Mouse (Mus musculus) megakaryocyte-erythroid progenitor cell, adult 5-6 weeks (primary cell): ENCODE data around the gene Olfr215. TPM values are rescaled to one million over a fixed set of nuclear protein-coding genes. Genes with fewer than 3 reads are reported as not detected.

ENCODE experiments used
- total RNA-seq, 2 experiments: library from RNA; stranded (forward) in 1 of 2; stranded (reverse) in 1 of 2; fragments of 200-1000, 215-1000 nt in 1 of 2; fragments of >200 nt in 1 of 2; fragmentation: Nextera tagmentation in 1 of 2; gene quantifications; 2 replicates each; pipeline ENCODE4 v1.2.3; 2014 to 2017

The Olfr215 gene
- total RNA-seq, 2 experiments from 2014 or later: not detected

Other genes starting within 250 kb of the Olfr215 start
- gene March8, start 246.2 kb downstream of the Olfr215 start, total RNA-seq (2014; fragmentation: Nextera tagmentation): 48.1 and 51.8 TPM in 2 replicates
- 47.0 and 51.0 TPM in 2 replicates for gene March8, start 246.2 kb downstream of the Olfr215 start, total RNA-seq (2017)
- 3.2 and 4.4 TPM in 2 replicates for gene Alox5, start 123.0 kb downstream of the Olfr215 start, total RNA-seq (2014; fragmentation: Nextera tagmentation)
- gene Alox5, start 123.0 kb downstream of the Olfr215 start, total RNA-seq (2017): 4.2 and 5.7 TPM in 2 replicates
- not detected in 2 replicates for gene Olfr211, start 95.1 kb downstream of the Olfr215 start, total RNA-seq (2014; fragmentation: Nextera tagmentation)
- not detected in 2 replicates for gene Olfr211, start 95.1 kb downstream of the Olfr215 start, total RNA-seq (2017)
- not detected in 2 replicates for gene Olfr212, start 77.7 kb downstream of the Olfr215 start, total RNA-seq (2014; fragmentation: Nextera tagmentation)
- not detected in 2 replicates for gene Olfr212, start 77.7 kb downstream of the Olfr215 start, total RNA-seq (2017)
- not detected in 2 replicates for gene Olfr213, start 45.7 kb downstream of the Olfr215 start, total RNA-seq (2014; fragmentation: Nextera tagmentation)
- not detected in 2 replicates for gene Olfr213, start 45.7 kb downstream of the Olfr215 start, total RNA-seq (2017)
- not detected in 2 replicates for gene Gm5580, start 33.1 kb downstream of the Olfr215 start, total RNA-seq (2014; fragmentation: Nextera tagmentation)
- gene Gm5580, start 33.1 kb downstream of the Olfr215 start, total RNA-seq (2017): 0.28 and 0.99 TPM in 2 replicates
- gene Olfr214, start 30.0 kb downstream of the Olfr215 start, total RNA-seq (2014; fragmentation: Nextera tagmentation): not detected in 2 replicates
- gene Olfr214, start 30.0 kb downstream of the Olfr215 start, total RNA-seq (2017): not detected in 2 replicates
- gene Zfp422, start 44.8 kb upstream of the Olfr215 start, total RNA-seq (2014; fragmentation: Nextera tagmentation): 32.6 and 36.2 TPM in 2 replicates
- gene Zfp422, start 44.8 kb upstream of the Olfr215 start, total RNA-seq (2017): 21.2 and 40.2 TPM in 2 replicates
- not detected in 2 replicates for gene Depp1, start 66.4 kb upstream of the Olfr215 start, total RNA-seq (2014; fragmentation: Nextera tagmentation)
- not detected in 2 replicates for gene Depp1, start 66.4 kb upstream of the Olfr215 start, total RNA-seq (2017)
- gene Rassf4, start 89.8 kb upstream of the Olfr215 start, total RNA-seq (2014; fragmentation: Nextera tagmentation): 2.0 and 2.4 TPM in 2 replicates
- gene Rassf4, start 89.8 kb upstream of the Olfr215 start, total RNA-seq (2017): 3.3 and 5.4 TPM in 2 replicates
- 0.11 and 0.27 TPM in 2 replicates for gene Tmem72, start 132.7 kb upstream of the Olfr215 start, total RNA-seq (2014; fragmentation: Nextera tagmentation)
- gene Tmem72, start 132.7 kb upstream of the Olfr215 start, total RNA-seq (2017): under 0.01 and 0.09 TPM in 2 replicates